Mouse (Mus musculus) spleen, postnatal 4 days (tissue): ENCODE measurements around the gene Cmss1.

Experiments used
- DNase-seq, 2 experiments: peaks; one replicate each; pipeline ENCODE4 v3.0.0; 2022; ENCODE audit warnings: low spot score in 2 of 2

The Cmss1 gene

GRCm38 (mm10) chr16:57346258-57346657 lies 260.4 kb downstream of the Cmss1 start:
- DNase-seq: no peak

GRCm38 (mm10) chr16:57340613-57340898 lies 266.1 kb downstream of the Cmss1 start:
- no peak for DNase-seq

- DNase-seq: no peak
These were observed 266.7 kb downstream of the Cmss1 start for GRCm38 (mm10) chr16:57339765-57340612.

GRCm38 (mm10) chr16:57336770-57337423 lies 269.8 kb downstream of the Cmss1 start:
- DNase-seq: no peak

- DNase-seq: no peak
These were observed 274.4 kb downstream of the Cmss1 start for GRCm38 (mm10) chr16:57332301-57332700.

- no peak for DNase-seq
These were observed 276.6 kb downstream of the Cmss1 start for GRCm38 (mm10) chr16:57330111-57330510.

GRCm38 (mm10) chr16:57329028-57329427 lies 277.6 kb downstream of the Cmss1 start:
- DNase-seq: no peak

GRCm38 (mm10) chr16:57326996-57327395 lies 279.7 kb downstream of the Cmss1 start:
- DNase-seq: no peak

GRCm38 (mm10) chr16:57319284-57320124 lies 287.2 kb downstream of the Cmss1 start:
- DNase-seq: no peak

- no peak for DNase-seq
These were observed 288.0 kb downstream of the Cmss1 start for GRCm38 (mm10) chr16:57318637-57319125.

- no peak for DNase-seq
These were observed 288.6 kb downstream of the Cmss1 start for GRCm38 (mm10) chr16:57317882-57318636.

GRCm38 (mm10) chr16:57317127-57317526 lies 289.5 kb downstream of the Cmss1 start:
- DNase-seq: no peak

- DNase-seq: no peak
These were observed 291.6 kb downstream of the Cmss1 start for GRCm38 (mm10) chr16:57315026-57315425.

- no peak for DNase-seq
These were observed 292.4 kb downstream of the Cmss1 start for GRCm38 (mm10) chr16:57314236-57314635.

GRCm38 (mm10) chr16:57313487-57313886 lies 293.2 kb downstream of the Cmss1 start:
- no peak for DNase-seq

GRCm38 (mm10) chr16:57312130-57312529 lies 294.5 kb downstream of the Cmss1 start:
- no peak for DNase-seq

GRCm38 (mm10) chr16:57305463-57305862 lies 301.2 kb downstream of the Cmss1 start:
- DNase-seq: no peak

GRCm38 (mm10) chr16:57303716-57304115 lies 302.9 kb downstream of the Cmss1 start:
- DNase-seq: no peak

- no peak for DNase-seq
These were observed 303.6 kb downstream of the Cmss1 start for GRCm38 (mm10) chr16:57302792-57303698.

GRCm38 (mm10) chr16:57301512-57302115 lies 305.1 kb downstream of the Cmss1 start:
- DNase-seq: no peak
